Mouse (Mus musculus): Measurements from ENCODE around the gene Ccdc9.

DNA sequence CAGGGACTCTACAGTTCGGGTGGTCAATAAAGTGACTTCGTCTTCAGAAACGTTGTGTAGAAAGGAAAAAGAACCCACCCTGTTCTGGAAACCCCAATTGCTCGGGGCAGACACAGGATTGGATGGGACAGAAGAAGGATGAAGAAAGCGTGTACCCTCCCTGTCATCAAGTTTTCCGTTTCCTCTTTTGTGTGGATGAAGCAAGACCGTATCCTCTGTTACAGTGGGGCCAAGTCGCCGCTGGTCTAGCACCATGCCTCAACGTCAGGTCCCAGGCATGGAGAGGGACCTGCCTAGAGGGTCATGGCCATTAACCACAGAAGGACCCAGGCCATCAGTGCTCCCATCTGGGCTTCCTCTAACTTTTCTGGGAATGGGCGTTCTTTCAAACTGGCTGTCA lies 28.8 kb downstream of the Ccdc9 start:
- no peak for TF ChIP-seq GATA1 (IDR thresholded peaks at IDR 0.05; ENCODE audit: low read length)
- no peak for TF ChIP-seq TAL1 (IDR thresholded peaks at IDR 0.05; ENCODE audit: low read length)
